Mouse (Mus musculus) kidney, postnatal 14 days (tissue): ENCODE results near the gene Gdpd5.

Experiments
- DNase-seq: peaks from one replicate; pipeline ENCODE4 v3.0.0; 2022; ENCODE audit warnings: mixed read lengths

The Gdpd5 gene

DNA sequence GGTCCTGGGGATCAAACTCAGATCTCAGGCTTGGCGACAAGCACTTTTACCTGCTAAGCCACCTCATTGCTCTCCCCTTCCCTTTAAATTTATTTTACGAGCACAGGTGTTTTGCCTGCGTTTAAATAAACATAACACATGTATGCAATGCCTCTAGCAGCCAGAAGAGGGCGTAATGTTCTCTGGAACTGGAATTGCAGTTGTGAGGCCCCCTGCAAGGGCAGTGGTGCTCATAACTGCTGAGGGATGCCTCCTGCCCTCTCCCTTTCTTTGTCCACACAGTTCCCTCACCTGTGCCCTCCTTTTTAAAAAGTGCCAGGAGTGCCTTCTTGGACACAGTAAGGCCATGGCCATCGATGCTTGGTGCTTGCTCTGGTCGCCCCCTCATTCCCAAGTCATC, 62.8 kb downstream of the Gdpd5 start:
- DNase-seq: no peak

DNA sequence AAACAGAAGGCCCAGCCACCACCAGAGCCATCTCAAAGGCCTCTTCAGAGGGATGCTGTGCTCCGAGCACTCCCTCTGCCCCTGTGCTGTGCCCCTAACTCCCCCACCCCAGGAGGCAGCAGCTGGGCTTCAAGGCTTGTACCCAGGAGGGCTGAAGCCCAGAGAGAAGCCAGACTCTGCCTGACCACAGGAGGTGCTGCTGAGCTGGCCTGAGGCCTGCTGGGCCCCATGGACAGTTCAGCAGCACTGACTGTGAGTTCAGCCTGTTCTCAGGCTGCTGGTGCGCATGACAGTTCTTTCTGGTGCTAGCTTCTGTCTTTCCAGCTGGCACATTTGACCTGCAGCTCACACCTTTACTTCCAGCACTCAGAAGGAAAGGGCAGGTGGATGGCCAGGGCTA, 64.6 kb downstream of the Gdpd5 start:
- no peak for DNase-seq

DNA sequence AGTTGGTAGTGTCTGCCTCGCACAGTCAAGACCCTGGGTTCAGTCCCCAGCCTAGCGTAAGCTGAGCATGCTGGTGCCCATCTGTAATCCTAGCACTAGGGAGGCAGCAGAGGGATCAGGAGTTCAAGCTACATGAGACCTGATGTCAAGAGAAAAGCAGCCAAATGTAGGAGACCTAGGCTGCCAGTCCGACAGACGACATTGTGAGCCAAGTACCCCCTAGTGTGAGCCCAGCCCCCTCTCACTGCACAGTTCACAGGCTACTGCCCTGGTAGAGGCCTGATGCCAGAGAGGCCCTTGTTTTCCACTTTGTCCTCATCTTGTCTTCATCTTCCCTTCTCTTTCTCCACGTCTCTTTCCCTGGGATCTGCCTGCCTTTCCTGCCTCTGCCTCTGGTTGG, 66.1 kb downstream of the Gdpd5 start:
- DNase-seq: no peak

- no peak for DNase-seq
These were observed 67.4 kb downstream of the Gdpd5 start for GRCm38 (mm10) chr7:99448619-99449018.

DNA sequence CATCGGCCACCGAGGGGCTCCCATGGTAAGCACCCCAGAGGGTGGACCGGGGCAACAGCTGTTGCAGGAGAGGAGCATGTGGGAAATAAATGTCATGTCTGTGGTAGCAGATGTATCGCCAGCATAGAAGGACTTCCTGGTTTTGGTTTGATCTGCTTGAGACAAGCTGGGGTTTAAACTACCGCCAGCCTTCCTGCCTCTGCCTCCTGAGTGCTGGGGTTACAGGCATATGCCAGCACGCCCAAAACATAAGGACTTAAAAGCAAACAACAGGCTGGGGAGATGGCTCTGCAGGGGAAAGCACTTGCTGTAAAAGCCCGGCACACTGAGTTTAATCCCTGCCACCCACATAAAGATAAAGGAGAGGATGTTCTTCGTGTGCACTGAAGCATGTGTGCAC, 67.8 kb downstream of the Gdpd5 start:
- no peak for DNase-seq

- DNase-seq: no peak
These were observed 68.5 kb downstream of the Gdpd5 start for GRCm38 (mm10) chr7:99449751-99450150.

DNA sequence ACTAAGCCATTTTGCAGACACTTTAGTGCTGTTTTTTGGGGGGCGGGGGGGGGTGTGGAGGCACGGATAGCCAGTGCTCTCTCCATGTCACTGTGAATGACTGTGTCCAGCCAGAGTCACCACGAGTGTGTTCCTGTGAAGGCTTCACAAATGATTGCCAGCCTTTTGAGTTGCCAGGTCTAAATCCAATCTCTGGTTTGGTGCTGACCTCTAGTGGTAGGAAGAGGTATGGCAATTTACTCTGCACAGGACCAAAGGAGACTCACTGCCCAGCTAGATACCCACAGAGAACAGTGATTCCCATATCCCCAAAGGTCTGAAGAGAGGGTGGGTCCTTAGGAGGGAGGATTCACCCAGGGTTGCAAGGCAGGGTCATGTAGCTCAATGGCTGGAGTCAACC, 69.5 kb downstream of the Gdpd5 start:
- DNase-seq: peak; percentile 86

- DNase-seq: no peak
These were observed 71.6 kb downstream of the Gdpd5 start for GRCm38 (mm10) chr7:99452859-99453258.

DNA sequence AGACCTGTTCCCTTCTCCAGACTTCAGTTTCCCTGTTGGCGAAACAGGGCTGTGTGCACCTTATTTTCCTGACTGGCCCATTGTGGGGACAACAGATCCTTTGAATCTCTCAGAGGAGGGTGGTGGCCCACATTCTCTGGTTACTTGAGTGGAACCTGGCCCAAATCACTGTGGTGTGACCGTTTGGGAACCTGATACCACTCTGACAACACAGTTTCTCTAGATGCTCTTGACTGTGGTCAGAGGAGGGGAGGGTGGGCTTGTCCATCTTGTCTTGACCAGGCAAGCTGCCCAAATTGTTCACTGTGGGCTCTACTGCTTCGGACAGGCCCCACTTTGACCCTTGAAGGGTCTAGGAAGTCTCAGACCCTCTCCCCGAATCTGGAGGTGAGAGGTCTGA, 72.8 kb downstream of the Gdpd5 start:
- no peak for DNase-seq

DNA sequence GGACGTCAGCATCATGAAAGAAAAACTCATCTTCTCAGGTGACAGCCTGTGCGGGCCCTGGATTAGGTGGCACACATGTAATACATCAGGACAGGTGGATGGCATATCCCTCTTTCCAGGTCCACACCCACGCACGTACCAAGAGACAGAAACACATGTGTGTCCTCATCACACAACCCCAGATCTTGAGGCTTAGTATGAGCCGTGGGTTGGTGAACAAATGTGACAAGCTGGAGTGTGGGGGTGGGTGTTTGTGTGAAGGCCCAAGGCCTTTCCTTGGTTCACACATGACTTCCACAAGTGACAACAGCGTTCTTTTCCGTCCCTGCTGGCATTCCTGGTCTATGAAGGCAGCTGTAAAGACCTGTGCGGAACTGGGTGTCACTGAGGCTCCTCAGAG, 77.6 kb downstream of the Gdpd5 start:
- no peak for DNase-seq

DNA sequence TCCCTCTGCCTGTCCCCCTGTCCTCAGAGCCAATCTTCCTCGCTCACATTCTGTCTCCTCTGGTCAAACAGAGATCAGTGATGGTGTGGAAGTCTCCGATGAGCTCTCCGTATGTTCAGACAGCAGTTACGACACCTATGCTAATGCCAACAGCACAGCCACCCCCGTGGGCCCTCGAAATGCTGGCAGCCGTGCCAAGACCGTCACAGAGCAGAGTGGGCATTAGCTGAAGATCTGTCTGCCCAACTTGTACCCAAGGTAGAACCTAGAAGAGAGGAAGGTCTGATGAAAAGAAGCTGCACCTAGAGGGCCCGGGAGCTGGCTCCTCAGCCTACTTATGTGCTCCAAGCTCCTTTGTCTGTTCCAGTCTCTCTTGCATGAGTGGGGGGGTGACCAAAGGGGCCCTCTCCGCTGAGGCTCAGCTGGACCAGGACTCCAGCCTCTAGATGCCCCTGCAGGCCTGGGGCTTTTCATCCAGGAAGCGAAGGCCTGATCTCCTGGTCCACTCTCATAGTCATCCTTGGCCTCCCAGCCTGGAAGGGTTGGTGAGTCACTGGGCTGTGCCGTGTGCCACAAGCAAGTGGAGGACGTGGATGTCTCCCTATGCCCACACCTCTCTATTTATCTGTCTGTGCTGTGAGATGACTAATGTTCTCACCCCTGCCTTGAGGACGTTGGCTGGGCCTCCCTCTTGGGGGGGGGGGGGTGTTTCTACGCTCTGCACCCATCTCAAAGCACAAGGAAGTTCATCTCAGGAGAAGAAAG, 78.9 kb downstream of the Gdpd5 start:
- DNase-seq: no peak

DNA sequence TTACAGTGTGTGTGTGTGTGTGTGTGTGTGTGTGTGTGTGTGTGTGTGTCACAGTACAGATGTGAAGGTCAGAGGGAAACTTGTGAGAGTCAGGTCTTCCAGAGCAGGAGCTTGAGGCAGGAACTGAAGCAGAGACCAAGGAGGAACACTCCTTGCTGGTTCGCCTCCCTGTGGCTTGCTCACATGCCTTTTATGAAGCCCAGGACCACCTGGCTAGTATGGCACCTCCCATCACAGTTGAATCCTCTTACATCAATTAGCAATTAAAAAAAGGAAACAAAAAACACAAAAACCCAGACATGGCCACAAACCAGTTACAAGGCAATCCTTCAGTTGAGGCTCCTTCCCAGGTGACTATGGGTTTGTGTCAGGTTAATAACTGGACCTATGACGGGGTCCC, 81.9 kb downstream of the Gdpd5 start:
- no peak for DNase-seq

GRCm38 (mm10) chr7:99465811-99466210, 84.6 kb downstream of the Gdpd5 start, which contains the start of gene Klhl35:
TSS of gene Klhl35 (plus strand) at chr7:99466004.
- peak; percentile 43 for DNase-seq

- peak; percentile 70 for DNase-seq
These were observed 86.7 kb downstream of the Gdpd5 start for GRCm38 (mm10) chr7:99467916-99468282.

DNA sequence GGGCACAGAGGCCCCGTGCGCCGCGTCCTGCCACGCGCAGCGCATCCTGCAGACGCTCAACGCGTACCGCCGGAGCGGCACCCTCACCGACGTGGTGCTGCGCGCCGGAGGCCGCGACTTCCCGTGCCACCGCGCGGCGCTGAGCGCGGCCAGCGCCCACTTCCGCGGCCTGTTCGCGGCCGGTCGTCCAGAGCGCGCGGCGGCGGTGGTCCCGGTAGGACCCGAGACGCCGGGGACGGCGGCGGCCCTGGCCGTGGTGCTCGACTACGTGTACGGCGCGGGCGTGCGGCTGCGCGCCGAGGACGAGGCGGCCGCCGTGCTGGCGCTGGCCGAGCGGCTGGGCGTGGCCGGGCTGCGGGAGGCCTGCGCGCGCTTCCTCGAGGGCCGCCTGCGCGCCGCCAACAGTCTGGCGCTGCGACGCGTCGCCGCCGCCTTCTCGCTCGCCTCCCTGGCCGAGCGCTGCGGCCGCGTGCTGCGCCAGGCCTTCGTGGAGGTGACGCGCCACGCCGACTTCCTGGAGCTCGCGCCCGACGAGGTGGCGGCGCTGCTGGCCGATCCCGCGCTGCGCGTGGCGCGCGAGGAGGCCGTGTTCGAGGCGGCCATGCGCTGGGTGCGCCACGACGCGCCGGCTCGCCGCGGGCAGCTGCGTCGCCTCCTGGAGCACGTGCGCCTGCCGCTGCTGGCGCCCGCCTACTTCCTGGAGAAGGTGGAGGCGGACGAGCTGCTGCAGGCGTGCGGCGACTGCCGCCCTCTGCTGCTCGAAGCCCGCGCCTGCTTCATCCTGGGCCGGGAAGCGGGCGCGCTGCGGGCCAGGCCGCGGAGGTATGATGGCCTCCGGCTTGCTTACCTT, 87.3 kb downstream of the Gdpd5 start:
- peak; percentile 80 for DNase-seq

- peak; percentile 60 for DNase-seq
These were observed 88.6 kb downstream of the Gdpd5 start for GRCm38 (mm10) chr7:99469680-99470405.

DNA sequence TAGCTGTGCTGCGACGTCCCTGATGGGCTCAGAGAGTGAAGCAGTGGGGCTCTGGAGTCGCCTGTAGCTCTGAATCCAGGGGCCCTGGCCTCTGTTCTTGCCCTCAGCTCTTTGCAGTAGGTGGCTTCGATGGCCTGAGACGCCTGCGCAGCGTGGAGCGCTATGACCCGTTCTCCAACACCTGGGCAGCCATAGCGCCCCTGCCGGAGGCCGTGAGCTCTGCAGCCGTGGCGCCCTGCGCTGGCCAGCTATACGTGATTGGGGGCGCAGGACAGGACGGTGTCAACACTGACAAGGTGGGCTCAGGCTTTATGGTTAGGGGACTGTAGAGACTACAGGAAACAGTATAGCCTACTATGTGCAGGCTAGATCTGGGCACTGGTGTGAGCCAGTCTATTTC, 90.4 kb downstream of the Gdpd5 start:
- DNase-seq: no peak

- no peak for DNase-seq
These were observed 92.6 kb downstream of the Gdpd5 start for GRCm38 (mm10) chr7:99473638-99474407.

DNA sequence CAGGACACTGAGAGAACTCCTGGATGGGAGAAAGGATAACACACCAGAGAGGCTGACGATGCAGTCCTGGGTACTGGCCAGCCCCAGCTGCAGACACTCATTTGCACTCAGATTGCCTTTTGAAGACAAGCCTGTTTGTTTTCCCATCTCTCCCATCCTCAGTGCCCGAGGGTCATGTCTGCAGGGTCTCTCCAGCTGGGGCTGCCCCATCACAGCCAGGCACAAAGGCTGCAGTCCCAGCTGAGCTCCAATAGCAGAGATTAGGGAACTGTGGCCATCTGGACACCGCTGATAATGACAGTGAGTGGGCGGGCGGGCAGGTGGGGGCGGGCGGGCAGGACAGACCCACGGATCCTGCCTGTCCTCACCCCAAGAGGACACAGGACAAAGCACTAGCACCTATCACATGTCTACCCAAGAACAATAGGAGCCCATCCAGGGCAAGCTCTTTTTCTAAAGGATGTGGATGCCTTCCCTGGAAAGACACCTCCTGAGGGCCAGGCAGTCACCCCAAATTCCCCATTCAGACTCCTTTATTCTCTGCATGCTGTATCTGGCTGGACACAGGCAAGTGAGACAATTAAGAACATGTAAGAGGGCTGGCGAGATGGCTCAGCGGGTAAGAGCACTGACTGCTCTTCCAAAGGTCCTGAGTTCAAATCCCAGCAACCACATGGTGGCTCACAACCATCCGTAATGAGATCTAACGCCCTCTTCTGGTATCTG, 93.8 kb downstream of the Gdpd5 start:
- no peak for DNase-seq

DNA sequence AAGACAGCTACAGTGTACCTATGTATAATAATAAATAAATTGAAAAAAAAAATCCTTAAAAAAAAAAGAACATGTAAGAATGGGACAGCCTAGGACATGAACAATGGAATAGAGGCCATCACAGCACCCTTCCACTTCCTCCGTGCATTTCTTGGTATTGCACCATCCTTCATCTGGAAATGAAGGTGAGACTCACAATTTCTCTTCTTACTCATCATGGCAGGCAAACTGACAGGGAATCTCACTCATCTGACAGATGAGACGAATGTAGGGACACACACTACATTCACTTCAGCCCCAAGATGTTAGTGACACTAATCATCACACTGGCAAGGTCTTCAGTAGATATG, 94.3 kb downstream of the Gdpd5 start:
- DNase-seq: no peak

DNA sequence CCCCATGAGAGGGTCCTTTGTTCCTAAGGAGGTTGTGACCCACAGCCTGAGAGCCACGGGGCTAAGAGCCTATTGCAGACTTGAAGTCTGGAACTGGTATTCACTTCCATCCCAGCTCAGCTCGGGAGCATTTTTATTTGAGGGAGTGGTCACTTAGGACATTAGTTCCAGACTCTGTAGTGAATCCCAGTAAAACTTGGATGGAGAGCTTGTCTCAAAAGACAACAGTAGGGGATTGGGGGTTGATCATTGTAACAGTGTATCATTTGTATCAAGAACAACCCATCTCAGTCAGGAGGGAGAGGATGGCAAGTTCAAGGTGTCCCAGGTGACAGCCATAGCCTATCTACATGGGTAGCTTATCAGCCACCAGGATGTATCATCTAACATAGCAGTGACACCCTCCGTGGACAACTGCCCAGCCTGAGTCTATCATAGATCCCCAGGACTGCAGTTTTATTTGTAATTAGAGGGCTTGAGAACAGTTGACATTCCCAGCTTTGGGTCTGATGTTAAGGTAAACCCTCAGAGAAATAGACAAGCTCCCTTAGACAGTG, 95.4 kb downstream of the Gdpd5 start:
- no peak for DNase-seq

- DNase-seq: no peak
These were observed 96.0 kb downstream of the Gdpd5 start for GRCm38 (mm10) chr7:99477235-99477634.
